Mouse (Mus musculus): ENCODE results near the gene Efhd2.

The Efhd2 gene

DNA sequence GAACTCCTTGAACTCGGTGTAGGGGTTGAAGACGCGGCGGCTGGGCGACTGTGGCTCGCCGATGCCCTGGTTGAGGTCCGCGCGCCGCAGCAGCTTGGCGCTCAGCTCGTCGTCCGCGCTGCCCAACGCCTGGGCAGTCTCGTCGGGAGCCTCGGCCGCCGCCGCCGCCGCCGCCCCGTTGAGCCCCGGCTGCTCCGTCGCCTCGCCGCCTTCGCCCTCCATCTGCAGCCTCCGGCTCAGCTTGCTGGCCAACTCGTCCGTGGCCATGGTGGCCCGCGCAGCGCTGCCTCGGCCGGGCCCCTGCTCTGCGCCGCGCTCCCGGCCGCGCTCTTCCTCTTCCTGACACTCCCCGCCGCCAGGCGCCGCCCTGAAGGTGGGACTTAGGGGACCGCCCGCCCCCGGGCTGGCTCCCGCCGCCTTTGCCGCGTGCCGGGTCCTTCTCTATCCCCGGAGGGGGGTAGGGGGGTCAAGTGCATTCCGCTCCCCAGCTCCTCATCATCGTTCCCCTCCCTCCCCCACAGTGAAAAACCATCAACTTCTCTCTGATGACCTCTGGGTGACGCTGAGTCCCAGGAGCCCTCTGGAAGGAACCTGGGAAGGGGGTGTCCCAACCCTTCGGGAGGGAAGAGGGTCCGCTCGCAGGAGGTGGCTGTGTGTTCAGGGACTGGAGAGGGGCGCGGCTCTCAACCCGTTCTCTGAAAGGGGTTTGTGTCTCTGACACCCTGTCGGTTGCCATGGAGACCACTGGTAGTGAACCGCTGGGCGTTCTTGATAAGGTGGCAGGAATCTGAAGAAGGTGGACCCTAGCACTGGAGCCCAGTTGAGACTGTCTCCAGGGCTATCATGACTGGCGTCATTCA is at the start of gene Efhd2:
Efhd2 (minus strand) TSS at position 320 of the 860 bp plus-strand sequence.
- peak; percentile 83 to 90 for DNase-seq (ENCODE audit: low spot score in 2 of 2)

GRCm38 (mm10) chr4:141923961-141924360 is 49.2 kb upstream of the Efhd2 start:
- DNase-seq (ENCODE audit: low spot score in 2 of 2): no peak

DNA sequence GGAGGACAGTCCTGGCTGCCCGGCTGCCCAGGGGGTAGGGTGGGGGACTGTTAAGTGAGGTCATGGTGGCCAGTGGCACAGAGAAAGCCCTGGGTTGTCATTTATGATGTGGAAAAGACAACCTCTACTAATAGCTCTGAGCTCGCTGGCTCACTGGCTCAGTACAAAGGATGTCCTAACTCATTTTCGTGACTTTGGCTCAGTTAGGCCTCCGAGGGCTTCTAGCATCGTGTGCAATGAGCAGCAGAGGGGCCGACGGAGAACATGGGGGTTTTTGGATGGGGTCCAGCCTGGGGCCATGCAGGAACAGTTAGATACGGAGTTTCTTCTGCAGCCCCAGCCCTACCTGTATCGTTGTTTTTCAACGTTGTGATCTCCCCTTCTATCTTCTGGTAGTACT is 45.7 kb upstream of the Efhd2 start:
- no peak for DNase-seq (ENCODE audit: low spot score in 2 of 2)

- DNase-seq (ENCODE audit: low spot score in 2 of 2): no peak
Measured at GRCm38 (mm10) chr4:141917735-141918419, 43.2 kb upstream of the Efhd2 start.

- no peak for DNase-seq (ENCODE audit: low spot score in 2 of 2)
Measured at GRCm38 (mm10) chr4:141914040-141914439, 39.3 kb upstream of the Efhd2 start.

- DNase-seq (ENCODE audit: low spot score in 2 of 2): no peak
Measured at GRCm38 (mm10) chr4:141913201-141913993, 38.7 kb upstream of the Efhd2 start.

DNA sequence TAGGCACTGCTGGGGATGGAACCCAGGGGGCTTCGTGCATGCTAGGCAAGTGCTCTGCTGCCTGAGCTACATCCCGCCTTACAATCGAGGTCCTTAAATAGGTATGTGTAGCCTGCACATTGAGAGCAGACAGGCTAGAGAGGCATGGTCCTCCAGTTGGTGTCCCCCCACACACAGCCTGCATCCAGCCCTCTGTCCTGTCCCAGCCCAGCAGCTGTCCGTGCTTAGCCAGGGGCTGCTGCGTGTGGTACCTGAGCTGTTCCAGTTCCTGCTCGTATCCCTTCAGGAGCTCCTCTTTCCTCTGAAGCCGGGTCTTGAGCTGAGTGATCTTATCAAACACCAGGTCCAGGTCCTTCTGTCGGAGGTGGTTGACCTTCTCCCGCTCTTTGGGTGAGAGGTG is 30.0 kb upstream of the Efhd2 start:
- no peak for DNase-seq (ENCODE audit: low spot score in 2 of 2)

GRCm38 (mm10) chr4:141902479-141902858 is 27.7 kb upstream of the Efhd2 start:
- DNase-seq (ENCODE audit: low spot score in 2 of 2): no peak

GRCm38 (mm10) chr4:141901711-141902478 is 27.2 kb upstream of the Efhd2 start:
- no peak for DNase-seq (ENCODE audit: low spot score in 2 of 2)

GRCm38 (mm10) chr4:141900421-141900820 is 25.7 kb upstream of the Efhd2 start:
- no peak for DNase-seq (ENCODE audit: low spot score in 2 of 2)

DNA sequence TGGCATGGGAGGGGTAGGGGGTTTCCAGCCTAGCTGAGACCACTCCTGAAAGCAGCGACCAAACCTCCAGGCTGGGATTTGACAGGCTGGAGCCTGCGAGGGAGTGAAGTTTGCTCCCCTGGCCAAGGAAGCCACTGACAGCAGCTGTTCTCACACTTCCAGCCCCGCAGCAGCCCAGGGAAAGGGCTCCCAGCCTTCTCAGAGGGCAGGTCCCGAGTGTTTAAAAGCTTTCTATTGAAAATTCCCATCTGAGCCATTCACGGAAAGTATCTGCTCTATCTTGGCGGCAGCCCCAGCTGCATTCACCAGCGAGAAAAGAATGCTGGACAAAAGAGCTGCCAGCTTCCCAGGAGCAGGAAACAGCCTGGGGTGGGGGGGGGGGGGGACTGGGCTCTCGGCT is 25.2 kb upstream of the Efhd2 start:
- no peak for DNase-seq (ENCODE audit: low spot score in 2 of 2)

DNA sequence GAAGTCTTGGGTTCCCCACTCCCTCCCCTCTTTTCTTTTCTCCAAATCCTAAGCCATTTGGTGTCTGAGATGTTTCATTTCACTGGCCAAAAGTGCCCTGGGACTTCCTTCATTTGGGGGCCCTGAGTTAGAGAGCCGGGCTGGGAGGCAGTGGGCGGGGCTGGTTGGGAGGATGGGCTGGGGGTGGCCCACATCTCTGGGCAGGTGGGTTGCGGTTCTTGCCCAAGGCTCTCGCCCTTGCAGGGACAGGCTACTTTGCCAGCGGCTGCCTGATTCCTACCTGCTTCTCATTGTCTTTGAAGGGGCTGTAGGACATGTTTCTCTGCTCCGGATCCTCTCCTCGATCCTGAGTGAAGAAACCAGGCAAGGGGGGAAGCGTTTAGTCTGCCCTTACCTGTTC is 24.2 kb upstream of the Efhd2 start:
- DNase-seq (ENCODE audit: low spot score in 2 of 2): no peak

- no peak for DNase-seq (ENCODE audit: low spot score in 2 of 2)
Measured at GRCm38 (mm10) chr4:141897838-141898237, 23.1 kb upstream of the Efhd2 start.

- no peak for DNase-seq (ENCODE audit: low spot score in 2 of 2)
Measured at GRCm38 (mm10) chr4:141897225-141897624, 22.5 kb upstream of the Efhd2 start.

DNA sequence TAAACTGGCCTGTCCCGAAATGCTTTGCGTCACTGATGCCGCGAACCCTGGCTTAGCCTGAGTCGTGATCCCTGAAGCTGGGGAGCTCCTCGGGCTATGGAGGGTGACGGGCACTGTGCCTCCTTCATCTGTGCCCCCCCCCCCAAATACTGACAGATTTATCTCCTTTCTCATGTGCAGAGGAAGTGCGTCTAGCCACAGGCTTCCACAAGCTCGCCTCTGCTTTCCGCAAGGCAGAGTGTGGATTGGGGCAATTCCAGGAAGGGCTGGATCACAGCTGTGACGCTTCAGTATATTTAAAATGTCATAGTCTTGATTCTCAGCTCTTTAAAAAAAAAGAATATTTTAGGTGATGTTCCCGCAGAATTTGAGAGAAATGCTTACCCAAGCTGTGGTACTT is 21.1 kb upstream of the Efhd2 start:
- DNase-seq (ENCODE audit: low spot score in 2 of 2): no peak

DNA sequence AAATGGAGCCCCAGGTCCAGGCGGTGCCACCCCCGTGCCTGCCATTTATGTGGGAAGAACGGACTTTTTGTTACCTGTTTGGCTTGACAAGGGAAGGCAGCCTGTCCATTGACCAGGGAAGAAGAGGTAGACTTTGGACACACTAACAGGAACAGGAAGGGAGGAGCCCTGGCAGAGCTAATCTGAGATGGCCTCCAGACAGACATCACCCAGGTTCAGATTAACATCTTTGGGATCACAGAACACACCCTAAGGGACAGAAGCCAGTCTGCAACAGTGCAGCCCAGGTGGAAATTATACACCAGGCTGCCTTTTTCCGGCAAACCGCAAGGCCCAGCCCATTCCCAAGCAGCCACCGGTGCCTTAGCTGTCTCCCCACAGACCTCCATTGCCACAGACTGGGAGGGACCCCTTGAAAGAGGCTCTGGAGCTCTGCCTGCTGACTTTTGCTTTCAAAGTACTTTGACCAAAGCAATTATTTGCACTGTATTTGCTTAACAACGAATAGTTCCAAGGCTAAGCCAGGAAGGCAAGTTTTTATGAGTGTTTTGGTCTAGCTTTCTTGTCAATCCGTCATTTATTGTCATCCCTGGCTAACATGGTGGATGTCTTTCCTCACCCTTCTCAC is 18.6 kb upstream of the Efhd2 start:
- DNase-seq (ENCODE audit: low spot score in 2 of 2): no peak

DNA sequence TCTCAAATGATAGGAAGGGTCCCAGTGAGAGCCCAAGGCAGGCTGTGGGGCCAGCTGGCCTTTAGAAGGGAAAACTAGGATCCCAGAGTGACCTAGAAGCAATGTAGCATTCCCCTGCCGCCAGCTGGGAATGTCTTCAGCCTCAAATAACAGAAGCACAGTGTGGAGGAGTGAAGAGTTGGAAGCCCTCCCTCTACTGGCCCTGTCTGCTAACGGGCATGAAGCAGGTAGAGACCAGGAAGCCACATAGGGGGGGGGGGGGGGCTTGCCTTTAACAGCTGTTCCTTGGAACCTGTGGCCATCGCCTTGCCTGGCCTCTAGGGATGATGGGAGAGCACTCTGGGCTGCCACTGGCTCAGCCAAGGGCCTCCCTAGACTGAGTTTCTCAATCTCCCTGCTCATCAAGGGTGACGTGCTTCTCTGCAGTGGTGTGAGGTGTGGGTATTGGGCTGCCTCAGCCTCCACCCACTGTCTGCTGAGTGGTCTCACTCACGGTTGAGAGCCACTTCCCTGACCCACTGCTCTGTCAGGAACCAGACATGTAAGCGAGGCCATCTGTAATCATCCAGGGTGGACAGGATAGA is 11.8 kb upstream of the Efhd2 start:
- no peak for DNase-seq (ENCODE audit: low spot score in 2 of 2)

DNA sequence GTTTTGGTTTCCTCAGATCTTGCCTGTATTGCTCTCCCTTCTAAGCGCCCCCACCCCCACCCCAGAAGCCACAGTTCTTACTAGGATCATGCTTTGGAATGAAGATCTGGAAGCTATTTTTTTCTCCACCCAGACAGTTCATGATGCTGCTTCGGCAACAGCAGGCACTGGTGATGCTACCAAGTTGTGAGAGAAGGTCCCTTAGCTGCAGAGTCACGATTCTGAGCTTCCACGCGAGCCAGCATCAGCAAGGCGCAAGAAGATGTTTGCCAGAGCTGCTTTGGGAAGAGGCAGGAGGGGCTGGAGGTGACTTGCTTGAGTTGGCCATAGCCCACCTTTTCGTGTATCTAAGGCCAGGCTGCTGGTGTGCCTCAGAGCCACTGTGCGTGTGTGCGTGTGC is 10.7 kb upstream of the Efhd2 start:
- no peak for DNase-seq (ENCODE audit: low spot score in 2 of 2)

- no peak for DNase-seq (ENCODE audit: low spot score in 2 of 2)
Measured at GRCm38 (mm10) chr4:141882858-141883257, 8.1 kb upstream of the Efhd2 start.

GRCm38 (mm10) chr4:141881950-141882349 is 7.2 kb upstream of the Efhd2 start:
- DNase-seq (ENCODE audit: low spot score in 2 of 2): no peak

Data from spleen, postnatal 4 days (tissue).